Mouse (Mus musculus): ENCODE measurements around the gene Zbtb38.

DNA sequence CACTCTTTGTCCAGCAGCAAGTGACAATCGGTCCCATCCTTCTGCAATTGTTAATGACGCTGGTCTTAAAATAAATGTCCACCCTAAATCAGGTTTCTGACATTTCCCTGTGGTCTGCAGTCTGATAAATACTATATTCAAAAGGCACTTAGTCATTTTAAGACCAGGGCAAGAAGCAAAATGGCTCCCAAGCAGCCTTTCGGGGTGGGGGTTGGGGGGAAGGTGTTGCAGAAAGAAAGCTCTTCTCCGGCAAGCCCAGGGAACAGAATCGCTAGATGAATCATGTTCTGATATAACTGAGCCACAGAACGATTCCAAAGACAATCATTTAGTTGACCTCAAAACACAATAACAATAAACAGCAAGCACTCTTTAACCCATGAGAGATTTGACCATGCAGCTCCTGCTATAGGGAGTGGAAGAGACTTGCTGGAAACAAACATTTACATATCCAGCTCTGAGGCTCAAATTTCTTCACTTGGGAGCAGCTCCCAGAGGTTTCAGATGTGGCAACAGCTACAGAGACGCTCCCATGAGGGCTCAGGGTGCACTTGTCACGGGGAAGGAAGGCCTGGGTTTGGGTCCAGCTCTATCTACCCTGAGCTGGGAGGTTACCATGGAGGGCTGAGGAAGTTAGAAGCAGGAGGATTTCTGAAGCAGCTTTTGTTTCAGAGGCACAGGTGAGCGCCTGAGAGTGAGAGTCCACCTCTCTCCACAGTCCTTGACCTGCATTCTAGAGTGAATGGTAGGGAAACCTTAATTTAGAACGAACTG lies 22.9 kb downstream of the Zbtb38 start:
- TF ChIP-seq CTCF (conservative IDR thresholded peaks at IDR 0.05; ENCODE audit: low read length) (no peak), NANOG (IDR thresholded peaks at IDR 0.05; ENCODE audit: borderline replicate concordance, low read length) (no peak)

Measured in E14TG2a.4 (cell line).